Mouse (Mus musculus): ENCODE measurements around the gene E130208F15Rik. TPM values are rescaled to one million over a fixed set of nuclear protein-coding genes. Genes with fewer than 3 reads are reported as not detected.

E130208F15Rik gene
- total RNA-seq, 2 experiments from 2014 or later, result 0.65 to 0.78 TPM

GRCm38 (mm10) chr7:30331887-30332286 is 10.3 kb downstream of the E130208F15Rik start:
- DNase-seq, result peak; percentile 53 to 56
- intact Hi-C loops (cut with DNase I), result no loop called here

- intact Hi-C loops (cut with DNase I), result no loop called here
- no peak for DNase-seq
Measured at GRCm38 (mm10) chr7:30332622-30333259, 11.2 kb downstream of the E130208F15Rik start.

GRCm38 (mm10) chr7:30333436-30333835 is 11.9 kb downstream of the E130208F15Rik start:
- peak; percentile 53 to 55 for DNase-seq
- intact Hi-C loops (cut with DNase I), result no loop called here

GRCm38 (mm10) chr7:30334563-30334962 is 13.0 kb downstream of the E130208F15Rik start:
- intact Hi-C loops (cut with DNase I), result no loop called here
- no peak for DNase-seq

DNA sequence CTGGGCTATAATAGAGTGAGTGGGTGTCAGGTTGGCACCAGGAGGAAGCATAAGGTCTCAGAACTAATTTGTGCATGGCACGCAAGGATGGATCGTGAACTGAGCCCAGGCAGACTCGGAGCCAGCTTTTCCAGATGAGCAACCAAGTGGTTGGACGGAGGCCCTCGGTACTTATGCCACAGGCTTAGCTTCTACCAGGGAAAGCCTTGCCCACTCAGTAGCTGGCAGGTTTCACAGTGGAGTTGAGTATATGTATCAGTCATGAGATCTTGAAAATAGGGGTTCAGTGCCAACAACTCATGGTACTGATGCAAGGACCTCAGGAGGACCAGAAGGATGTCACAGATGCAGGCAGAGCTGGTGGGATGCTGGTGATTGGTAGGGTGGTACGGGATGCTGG is 14.1 kb downstream of the E130208F15Rik start:
- DNase-seq, result no peak
- intact Hi-C loops (cut with DNase I), result no loop called here

DNA sequence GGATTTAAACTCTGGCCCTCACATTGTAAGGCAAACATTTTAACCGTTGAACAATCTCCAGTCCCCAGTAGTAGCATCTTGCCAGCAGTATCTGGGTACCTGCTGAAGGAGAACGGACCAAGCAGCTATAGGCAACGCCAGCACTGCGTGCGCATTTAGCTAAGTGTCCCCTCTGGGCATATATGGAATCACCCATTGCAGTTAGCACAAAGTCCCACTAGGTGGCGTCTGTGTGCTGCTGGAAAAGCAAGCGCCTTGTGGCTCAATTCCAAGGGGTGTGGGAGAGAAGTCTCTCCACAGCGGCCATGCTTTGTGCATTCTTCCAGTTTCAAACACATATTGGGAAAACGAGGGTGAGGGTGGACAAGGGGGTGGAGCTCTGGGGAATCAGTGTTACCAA is 14.8 kb downstream of the E130208F15Rik start:
- intact Hi-C loops (cut with DNase I), result no loop called here

DNA sequence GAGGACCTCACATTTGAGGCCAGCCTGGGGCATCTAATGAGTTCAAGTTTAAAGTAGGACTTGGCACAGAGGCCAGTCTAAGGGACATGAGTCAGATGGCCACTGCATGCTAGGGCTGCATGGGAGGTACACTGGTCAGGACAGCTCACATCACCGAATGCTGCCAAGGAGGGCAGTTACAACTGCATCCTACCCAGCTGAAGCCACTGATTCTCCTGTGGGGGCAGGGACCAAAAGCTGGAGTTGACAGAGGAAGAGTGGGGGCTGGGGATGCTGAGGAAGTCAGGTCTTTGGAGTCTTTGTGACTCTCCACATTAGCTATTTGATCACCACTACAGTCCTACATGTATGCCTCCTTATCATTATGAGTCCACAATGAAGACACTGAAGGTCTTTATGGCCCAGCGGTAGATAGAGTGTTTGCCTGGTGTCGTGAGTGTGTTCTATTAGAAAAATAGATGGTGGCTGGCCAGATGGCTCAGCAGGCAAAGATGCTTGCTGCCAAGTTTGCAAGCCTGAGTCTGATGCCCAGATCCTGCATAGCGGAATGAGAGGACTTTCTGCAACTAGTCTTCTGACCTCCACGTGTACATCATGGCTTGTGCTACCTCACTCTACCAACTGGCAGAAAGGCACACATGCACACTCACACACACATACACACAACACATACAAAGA is 18.0 kb downstream of the E130208F15Rik start:
- intact Hi-C loops (cut with DNase I), result no loop called here
- no peak for DNase-seq

More for the DNA sequence above, 14.8 kb downstream of the E130208F15Rik start:
- peak; percentile 70 to 77 for DNase-seq

GRCm38 (mm10) chr7:30346635-30347379 is 25.3 kb downstream of the E130208F15Rik start:
- intact Hi-C loops (cut with DNase I), result no loop called here
- DNase-seq, result peak; percentile 65 to 75

GRCm38 (mm10) chr7:30347828-30348227 is 26.3 kb downstream of the E130208F15Rik start:
- intact Hi-C loops (cut with DNase I), result no loop called here
- DNase-seq, result peak; percentile 21 to 40

DNA sequence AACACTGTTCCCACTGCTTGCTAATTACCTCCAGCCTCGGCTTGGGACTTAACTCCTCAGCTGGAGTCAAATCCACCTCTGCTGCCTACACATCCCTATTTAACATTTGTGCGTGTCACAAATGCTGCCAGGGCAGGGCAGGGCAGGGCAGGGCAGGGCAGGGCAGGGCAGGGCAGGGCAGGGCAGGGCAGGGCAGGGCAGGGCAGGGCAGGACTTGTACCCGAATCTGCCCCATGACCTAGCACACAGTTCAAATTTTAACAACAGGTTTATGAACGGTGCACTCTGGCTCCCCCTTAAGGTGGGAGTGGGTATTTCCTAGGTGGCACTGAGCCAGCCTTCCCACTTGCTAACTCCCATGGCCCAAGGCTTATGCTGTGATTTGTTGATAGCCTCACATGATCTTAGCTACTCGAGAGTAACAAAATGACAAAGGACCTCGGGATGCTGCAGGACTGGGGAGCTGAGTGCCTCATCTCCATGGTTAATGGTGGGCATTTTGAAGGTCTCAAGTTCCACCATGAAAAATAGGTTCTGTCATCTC is 31.8 kb downstream of the E130208F15Rik start:
- peak; percentile 58 to 78 for DNase-seq
- intact Hi-C loops (cut with DNase I), result no loop called here

GRCm38 (mm10) chr7:30354059-30354458 is 32.5 kb downstream of the E130208F15Rik start:
- intact Hi-C loops (cut with DNase I), result no loop called here
- DNase-seq, result no peak

- intact Hi-C loops (cut with DNase I), result no loop called here
- no peak for DNase-seq
Measured at GRCm38 (mm10) chr7:30358378-30359186, 37.0 kb downstream of the E130208F15Rik start.

- intact Hi-C loops (cut with DNase I), result no loop called here
Measured at GRCm38 (mm10) chr7:30359276-30359865, 37.8 kb downstream of the E130208F15Rik start.

GRCm38 (mm10) chr7:30360028-30360427 is 38.5 kb downstream of the E130208F15Rik start:
- intact Hi-C loops (cut with DNase I), result no loop called here
- DNase-seq, result no peak

More at GRCm38 (mm10) chr7:30359276-30359865, 37.8 kb downstream of the E130208F15Rik start:
- no peak for DNase-seq

GRCm38 (mm10) chr7:30362652-30363343 is 41.3 kb downstream of the E130208F15Rik start, which contains the start of gene Lrfn3:
Lrfn3 (minus strand) TSS chr7:30362772.
- DNase-seq, result peak in 1 of 2 experiments; percentile 22
- intact Hi-C loops (cut with DNase I), result no loop called here

DNA sequence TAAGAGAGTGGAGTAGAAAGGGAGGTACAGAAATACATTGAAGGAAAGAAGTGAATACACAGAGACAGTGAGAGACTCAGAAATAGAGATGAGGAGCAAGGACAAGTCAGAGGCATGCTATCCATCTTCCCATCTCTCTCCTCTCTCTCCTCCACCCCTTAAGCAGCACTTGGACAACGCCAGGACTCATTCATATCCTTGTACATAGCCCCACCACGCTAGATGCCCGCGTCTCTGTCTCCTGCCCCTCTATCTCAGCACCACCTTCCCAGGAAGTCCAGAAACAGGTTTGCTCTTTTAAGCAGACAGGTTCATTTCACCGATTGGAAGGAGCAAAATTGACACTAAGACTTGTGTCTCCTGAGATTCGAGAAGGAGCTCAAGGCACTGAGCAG is 41.8 kb downstream of the E130208F15Rik start:
- intact Hi-C loops (cut with DNase I), result no loop called here

DNA sequence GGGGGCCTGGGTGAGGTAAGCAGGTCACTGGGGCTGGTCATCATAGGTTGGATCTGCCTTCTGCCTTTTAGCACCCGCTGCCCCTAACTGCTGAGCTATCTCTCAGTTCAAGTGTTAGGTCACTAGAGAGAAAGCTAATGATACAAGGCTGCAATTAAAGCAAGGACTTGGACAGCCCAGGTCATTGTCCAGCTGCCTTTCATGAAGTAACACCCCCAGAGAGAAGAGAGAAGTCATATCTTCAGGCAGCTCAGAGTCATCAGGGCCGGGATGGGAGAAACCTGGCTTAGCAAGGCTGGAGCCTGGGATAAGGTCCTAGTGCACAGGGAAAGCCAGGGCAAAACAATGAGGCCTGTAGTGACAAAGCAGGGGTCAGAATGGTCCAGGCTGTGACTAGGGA is 45.9 kb downstream of the E130208F15Rik start:
- intact Hi-C loops (cut with DNase I), result no loop called here
- no peak for DNase-seq

More for the DNA sequence above, 41.8 kb downstream of the E130208F15Rik start:
- no peak for DNase-seq

All from heart, postnatal 36 days (tissue).